Mouse (Mus musculus) neural tube, embryonic 10.5 days (tissue): ENCODE data around the gene Rfx1.

Source experiments
- DNase-seq: peaks from one replicate; pipeline ENCODE4 v3.0.0-alpha.2; 2017; ENCODE audit warnings: low spot score; ENCODE audit errors: extremely low spot score

The Rfx1 gene

DNA sequence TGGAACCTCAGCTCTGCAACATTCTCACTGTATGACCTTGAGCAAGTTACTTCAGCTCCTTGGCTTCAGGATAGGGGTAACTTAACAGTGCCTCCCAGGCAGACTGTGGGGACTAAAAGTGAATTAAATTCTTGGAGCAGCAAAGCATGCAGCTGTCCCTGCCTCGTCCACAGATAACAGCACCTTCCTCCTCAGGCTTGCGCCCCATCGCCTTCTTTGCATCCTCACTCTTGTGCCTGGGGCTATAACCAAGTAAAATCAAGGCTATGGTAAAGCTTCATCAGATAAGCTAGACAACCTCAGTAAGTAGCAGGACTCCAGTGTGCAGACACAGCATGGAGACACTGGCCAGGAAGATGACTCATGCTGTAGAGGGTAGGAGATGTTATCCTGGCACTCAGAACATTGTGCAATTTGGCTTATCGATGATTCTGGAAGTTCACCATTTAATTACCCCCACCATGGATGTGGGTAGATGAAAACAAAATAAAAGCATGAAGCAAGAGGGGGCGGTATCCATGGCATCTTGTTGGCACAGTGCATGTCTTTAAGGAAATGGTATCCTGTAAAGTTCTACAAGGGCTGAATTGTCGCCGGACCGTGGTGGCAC is 78.1 kb downstream of the Rfx1 start:
- DNase-seq = no peak
